Comparison of ENCODE assay signal across 26 mouse cellular contexts in genomic region chr1:20671769-20672150, GRCm38 (mm10). TPM values are rescaled to one million over a fixed set of nuclear protein-coding genes. Genes with fewer than 3 reads are reported as not detected.
"Had no signal": no experiment of that assay in that cellular context is flagged by ENCODE, and none has a peak within 500 bp of the region (broad histone marks: within the 10 kb centered on the region; RNA-seq: fewer than 3 reads in every experiment).

No protein-coding gene starts in this region.

- H3K27me3 ChIP-seq: lung, embryonic 15.5 days; megakaryocyte, embryonic 14.5 days; midbrain, embryonic 13.5 days; midbrain, embryonic 15.5 days; neural tube, embryonic 13.5 days had no signal

- H3K27ac ChIP-seq: lung, embryonic 15.5 days; macrophage; midbrain, embryonic 13.5 days; midbrain, embryonic 15.5 days; neural tube, embryonic 13.5 days had no signal

- H3K4me2 ChIP-seq: lung, embryonic 15.5 days; midbrain, embryonic 11.5 days; midbrain, embryonic 13.5 days; midbrain, embryonic 15.5 days; neural tube, embryonic 13.5 days had no signal

- H3K36me3 ChIP-seq: lung, embryonic 15.5 days; midbrain, embryonic 13.5 days; midbrain, embryonic 15.5 days; neural tube, embryonic 13.5 days had no signal

- ATAC-seq: liver, postnatal 0 days; lung, postnatal 0 days; midbrain, embryonic 13.5 days; midbrain, embryonic 15.5 days had no signal

- H3K4me3 ChIP-seq: lung, embryonic 15.5 days; megakaryocyte, embryonic 14.5 days; midbrain, embryonic 13.5 days; midbrain, embryonic 15.5 days; neural tube, embryonic 13.5 days had no signal

- H3K9ac ChIP-seq: liver, postnatal 0 days; lung, embryonic 15.5 days; midbrain, embryonic 13.5 days; midbrain, embryonic 15.5 days; neural tube, embryonic 13.5 days had no signal

- DNase-seq: liver, postnatal 0 days; lung, adult 2 months; lung, postnatal 14 days; lung, postnatal 36 days; right cerebral cortex, postnatal 14 days; thymus, adult 2 months; thymus, postnatal 25 days; thymus, postnatal 4 days had no signal

- H3K4me1 ChIP-seq: lung, embryonic 15.5 days; megakaryocyte, embryonic 14.5 days; midbrain, embryonic 13.5 days; midbrain, embryonic 15.5 days; neural tube, embryonic 13.5 days had no signal

- H3K9me3 ChIP-seq: lung, embryonic 15.5 days; megakaryocyte, embryonic 14.5 days; midbrain, embryonic 13.5 days; midbrain, embryonic 15.5 days; neural tube, embryonic 13.5 days had no signal

RNA-seq across cellular contexts. Expression of gene Pkhd1, which starts 53.9 kb away (rescaled TPM):
- total RNA-seq: megakaryocyte progenitor cell, adult 5-6 weeks; monocyte, adult 5-6 weeks; neutrophil, adult 5-6 weeks had no signal
- polyA plus RNA-seq: macrophage; midbrain, embryonic 11.5 days; midbrain, postnatal 0 days had no signal

RNA-seq across cellular contexts. Expression of gene Il17a, which starts 58.9 kb away (rescaled TPM):
- total RNA-seq: megakaryocyte progenitor cell, adult 5-6 weeks; midbrain, postnatal 0 days; monocyte, adult 5-6 weeks had no signal
- polyA plus RNA-seq: liver, postnatal 0 days; lung, adult 2 months; lung, embryonic 15.5 days; lung, postnatal 0 days; macrophage; midbrain, embryonic 11.5 days; midbrain, embryonic 13.5 days; midbrain, embryonic 15.5 days; midbrain, postnatal 0 days; neural tube, embryonic 11.5 days; neural tube, embryonic 13.5 days; spleen, adult 2 months; stomach, embryonic 14.5 days; stomach, embryonic 16.5 days; testis, adult 2 months; urinary bladder, adult 2 months had no signal
